Mouse (Mus musculus): ENCODE measurements at regions not wholly inside any gene's neighbourhood (a gene's known extent, or its start where the extent isn't known, plus 50 kb on each side); places are given as distances from the start of the nearest gene placed in this dataset.

- ATAC-seq (replicated peaks; ENCODE audit: low FRiP score), result no peak
- Histone ChIP-seq H3K4me3 (ENCODE audit: low read depth, low read length) (no peak overlapping the region), H3K4me1 (replicated peaks; ENCODE audit: control insufficient read depth, insufficient read depth, low read length) (peaks cover 20% of the 10 kb centered on the region), H3K9ac (ENCODE audit: low read depth, low read length) (no peak overlapping the region), H3K9me3 (ENCODE audit: control insufficient read depth, low read length) (no peaks in the 10 kb centered on the region), H3K4me2 (no peak overlapping the region), H3K27me3 (replicated peaks; ENCODE audit: control insufficient read depth, insufficient read depth, low read length) (no peaks in the 10 kb centered on the region), H3K27ac (ENCODE audit: low read depth, low read length) (no peak overlapping the region), H3K36me3 (ENCODE audit: control insufficient read depth, insufficient read depth, low read length) (no peaks in the 10 kb centered on the region)
- 28% methylated on average over 2 of the region's 2 CpGs for WGBS
- DNase-seq (ENCODE audit: low spot score), result no peak
Observed at GRCm38 (mm10) chr15:36872566-36872965, 135.0 kb downstream of the Zfp706 start.

- 86% methylated on average over 7 of the region's 7 CpGs for WGBS
- ATAC-seq (replicated peaks; ENCODE audit: low FRiP score), result no peak
Observed at GRCm38 (mm10) chr15:36870717-36871116, 136.9 kb downstream of the Zfp706 start.

DNA sequence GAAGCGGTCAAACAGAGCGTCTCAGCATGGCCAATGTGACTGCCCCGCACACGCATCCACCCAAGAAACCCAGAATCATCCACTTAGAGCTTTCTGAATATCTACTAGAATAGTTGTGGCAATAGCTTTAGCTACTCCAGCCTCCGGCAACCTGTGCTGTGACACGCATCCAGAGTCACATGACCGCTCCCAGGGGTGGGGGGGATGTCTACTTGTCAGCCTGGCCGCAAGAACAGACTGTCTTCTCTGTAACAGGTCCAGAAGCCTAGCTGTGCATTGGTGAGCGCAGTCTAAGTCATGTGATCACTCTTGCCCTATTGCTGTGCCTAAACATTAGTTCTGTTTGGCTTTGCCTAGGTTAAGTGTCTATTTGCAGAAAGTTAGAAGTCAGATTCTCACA lies 137.5 kb downstream of the Zfp706 start:
- Histone ChIP-seq H3K27ac (ENCODE audit: low read depth, low read length) (no peak overlapping the region), H3K4me1 (replicated peaks; ENCODE audit: control insufficient read depth, insufficient read depth, low read length) (peaks cover 12% of the 10 kb centered on the region), H3K4me2 (no peak overlapping the region), H3K36me3 (ENCODE audit: control insufficient read depth, insufficient read depth, low read length) (no peaks in the 10 kb centered on the region), H3K9ac (ENCODE audit: low read depth, low read length) (no peak overlapping the region), H3K9me3 (ENCODE audit: control insufficient read depth, low read length) (no peaks in the 10 kb centered on the region), H3K27me3 (replicated peaks; ENCODE audit: control insufficient read depth, insufficient read depth, low read length) (no peaks in the 10 kb centered on the region), H3K4me3 (ENCODE audit: low read depth, low read length) (no peak overlapping the region)
- no peak for ATAC-seq (replicated peaks; ENCODE audit: low FRiP score)
- 86% methylated on average over 9 of the region's 9 CpGs for whole genome bisulfite sequencing
- no peak for DNase-seq (ENCODE audit: low spot score)

More at GRCm38 (mm10) chr15:36870717-36871116, 136.9 kb downstream of the Zfp706 start:
- Histone ChIP-seq H3K27me3 (replicated peaks; ENCODE audit: control insufficient read depth, insufficient read depth, low read length) (no peaks in the 10 kb centered on the region), H3K36me3 (ENCODE audit: control insufficient read depth, insufficient read depth, low read length) (no peaks in the 10 kb centered on the region), H3K9me3 (ENCODE audit: control insufficient read depth, low read length) (no peaks in the 10 kb centered on the region), H3K4me1 (replicated peaks; ENCODE audit: control insufficient read depth, insufficient read depth, low read length) (peaks cover 16% of the 10 kb centered on the region), H3K4me3 (ENCODE audit: low read depth, low read length) (no peak overlapping the region), H3K27ac (ENCODE audit: low read depth, low read length) (no peak overlapping the region), H3K4me2 (no peak overlapping the region), H3K9ac (ENCODE audit: low read depth, low read length) (no peak overlapping the region)
- DNase-seq (ENCODE audit: low spot score), result no peak

DNA sequence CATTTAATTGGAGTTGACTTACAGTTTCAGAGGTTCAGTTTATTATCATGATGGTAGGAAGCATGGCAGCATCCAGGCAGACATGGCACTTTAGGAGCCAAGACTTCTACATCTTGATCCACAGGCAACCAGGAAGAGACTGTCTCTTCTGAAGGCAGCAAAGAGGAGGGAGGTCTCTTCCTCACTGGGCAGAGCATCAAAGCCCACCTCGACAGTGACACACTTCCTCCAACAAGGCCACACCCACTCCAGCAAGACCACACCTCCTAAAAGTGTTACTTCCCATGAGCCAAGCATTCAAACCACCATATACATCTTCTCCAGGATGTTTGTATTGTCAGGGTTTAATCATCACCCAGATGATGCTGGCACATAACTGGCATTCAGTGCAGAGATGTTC lies 141.5 kb downstream of the Zfp706 start:
- no peak overlapping the region for H3K9ac ChIP-seq (ENCODE audit: low read depth, low read length)
- H3K36me3 ChIP-seq (ENCODE audit: control insufficient read depth, insufficient read depth, low read length), result no peaks in the 10 kb centered on the region
- WGBS, result 22% methylated on average over 1 of the region's 1 CpGs
- no peaks in the 10 kb centered on the region for H3K27me3 ChIP-seq (replicated peaks; ENCODE audit: control insufficient read depth, insufficient read depth, low read length)
- no peaks in the 10 kb centered on the region for H3K9me3 ChIP-seq (ENCODE audit: control insufficient read depth, low read length)
- no peak overlapping the region for H3K27ac ChIP-seq (ENCODE audit: low read depth, low read length)
- H3K4me3 ChIP-seq (ENCODE audit: low read depth, low read length), result no peak overlapping the region
- no peak overlapping the region for H3K4me2 ChIP-seq
- ATAC-seq (replicated peaks; ENCODE audit: low FRiP score) (no peak), DNase-seq (ENCODE audit: low spot score) (no peak)
- H3K4me1 ChIP-seq (replicated peaks; ENCODE audit: control insufficient read depth, insufficient read depth, low read length), result no peaks in the 10 kb centered on the region

DNA sequence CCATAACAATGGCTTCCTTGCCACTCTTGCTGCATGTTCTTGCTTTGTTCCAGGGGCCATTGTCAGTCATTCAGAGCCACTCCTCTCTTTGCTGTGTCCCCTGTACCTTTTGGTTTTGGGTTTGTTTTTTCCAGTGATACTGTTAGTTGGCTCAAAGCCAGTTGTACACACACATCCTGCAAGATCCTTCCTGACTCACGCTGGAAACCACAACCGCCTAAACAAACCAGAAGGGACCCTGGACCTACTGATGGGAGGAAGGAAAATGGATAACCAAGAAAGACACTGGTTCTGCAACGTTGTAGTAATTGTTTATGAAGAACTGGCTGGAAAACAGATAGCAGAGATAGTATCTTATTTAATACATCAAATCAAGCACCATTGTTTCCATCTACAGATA lies 142.2 kb downstream of the Zfp706 start:
- WGBS, result 38% methylated on average over 3 of the region's 3 CpGs
- Histone ChIP-seq H3K36me3 (ENCODE audit: control insufficient read depth, insufficient read depth, low read length) (no peaks in the 10 kb centered on the region), H3K9me3 (ENCODE audit: control insufficient read depth, low read length) (no peaks in the 10 kb centered on the region), H3K27me3 (replicated peaks; ENCODE audit: control insufficient read depth, insufficient read depth, low read length) (no peaks in the 10 kb centered on the region), H3K4me2 (no peak overlapping the region), H3K4me1 (replicated peaks; ENCODE audit: control insufficient read depth, insufficient read depth, low read length) (no peaks in the 10 kb centered on the region), H3K4me3 (ENCODE audit: low read depth, low read length) (no peak overlapping the region), H3K9ac (ENCODE audit: low read depth, low read length) (no peak overlapping the region), H3K27ac (ENCODE audit: low read depth, low read length) (no peak overlapping the region)
- ATAC-seq (replicated peaks; ENCODE audit: low FRiP score) (no peak), DNase-seq (ENCODE audit: low spot score) (no peak)

GRCm38 (mm10) chr15:36864046-36864445 lies 143.5 kb downstream of the Zfp706 start:
- Histone ChIP-seq H3K27ac (ENCODE audit: low read depth, low read length) (no peak overlapping the region), H3K9me3 (ENCODE audit: control insufficient read depth, low read length) (no peaks in the 10 kb centered on the region), H3K4me2 (no peak overlapping the region), H3K4me3 (ENCODE audit: low read depth, low read length) (no peak overlapping the region), H3K27me3 (replicated peaks; ENCODE audit: control insufficient read depth, insufficient read depth, low read length) (no peaks in the 10 kb centered on the region), H3K4me1 (replicated peaks; ENCODE audit: control insufficient read depth, insufficient read depth, low read length) (no peaks in the 10 kb centered on the region), H3K9ac (ENCODE audit: low read depth, low read length) (no peak overlapping the region), H3K36me3 (ENCODE audit: control insufficient read depth, insufficient read depth, low read length) (no peaks in the 10 kb centered on the region)
- WGBS, result 49% methylated on average over 2 of the region's 2 CpGs
- DNase-seq (ENCODE audit: low spot score) (no peak), ATAC-seq (replicated peaks; ENCODE audit: low FRiP score) (no peak)

GRCm38 (mm10) chr15:36858711-36859110 lies 148.9 kb downstream of the Zfp706 start:
- Histone ChIP-seq H3K4me2 (no peak overlapping the region), H3K4me1 (replicated peaks; ENCODE audit: control insufficient read depth, insufficient read depth, low read length) (no peaks in the 10 kb centered on the region), H3K4me3 (ENCODE audit: low read depth, low read length) (no peak overlapping the region), H3K9ac (ENCODE audit: low read depth, low read length) (no peak overlapping the region), H3K36me3 (ENCODE audit: control insufficient read depth, insufficient read depth, low read length) (no peaks in the 10 kb centered on the region), H3K27me3 (replicated peaks; ENCODE audit: control insufficient read depth, insufficient read depth, low read length) (no peaks in the 10 kb centered on the region), H3K27ac (ENCODE audit: low read depth, low read length) (no peak overlapping the region), H3K9me3 (ENCODE audit: control insufficient read depth, low read length) (no peaks in the 10 kb centered on the region)
- ATAC-seq (replicated peaks; ENCODE audit: low FRiP score) (no peak), DNase-seq (ENCODE audit: low spot score) (no peak)
- WGBS, result 71% methylated on average over 4 of the region's 4 CpGs

GRCm38 (mm10) chr15:36857622-36858021 lies 150.0 kb downstream of the Zfp706 start:
- no peaks in the 10 kb centered on the region for H3K27me3 ChIP-seq (replicated peaks; ENCODE audit: control insufficient read depth, insufficient read depth, low read length)
- WGBS, result 79% methylated on average over 1 of the region's 1 CpGs
- no peak overlapping the region for H3K9ac ChIP-seq (ENCODE audit: low read depth, low read length)
- no peak overlapping the region for H3K27ac ChIP-seq (ENCODE audit: low read depth, low read length)
- H3K4me2 ChIP-seq, result no peak overlapping the region
- H3K4me3 ChIP-seq (ENCODE audit: low read depth, low read length), result no peak overlapping the region
- H3K9me3 ChIP-seq (ENCODE audit: control insufficient read depth, low read length), result no peaks in the 10 kb centered on the region
- ATAC-seq (replicated peaks; ENCODE audit: low FRiP score) (no peak), DNase-seq (ENCODE audit: low spot score) (no peak)
- no peaks in the 10 kb centered on the region for H3K4me1 ChIP-seq (replicated peaks; ENCODE audit: control insufficient read depth, insufficient read depth, low read length)
- H3K36me3 ChIP-seq (ENCODE audit: control insufficient read depth, insufficient read depth, low read length), result no peaks in the 10 kb centered on the region

- H3K4me2 ChIP-seq, result no peak overlapping the region
Observed at GRCm38 (mm10) chr15:36855550-36856131, 151.9 kb downstream of the Zfp706 start.

More at GRCm38 (mm10) chr15:36855550-36856131, 151.9 kb downstream of the Zfp706 start:
- DNase-seq (ENCODE audit: low spot score), result no peak
- Histone ChIP-seq H3K9me3 (ENCODE audit: control insufficient read depth, low read length) (no peaks in the 10 kb centered on the region), H3K27me3 (replicated peaks; ENCODE audit: control insufficient read depth, insufficient read depth, low read length) (no peaks in the 10 kb centered on the region), H3K4me3 (ENCODE audit: low read depth, low read length) (no peak overlapping the region), H3K36me3 (ENCODE audit: control insufficient read depth, insufficient read depth, low read length) (no peaks in the 10 kb centered on the region), H3K27ac (ENCODE audit: low read depth, low read length) (no peak overlapping the region), H3K9ac (ENCODE audit: low read depth, low read length) (no peak overlapping the region), H3K4me1 (replicated peaks; ENCODE audit: control insufficient read depth, insufficient read depth, low read length) (no peaks in the 10 kb centered on the region)
- no peak for ATAC-seq (replicated peaks; ENCODE audit: low FRiP score)
- WGBS, result 76% methylated on average over 7 of the region's 7 CpGs

Measured in liver, embryonic 11.5 days (tissue).